Mouse (Mus musculus) C2C12 (cell line): ENCODE measurements around the gene Cend1. TPM values are rescaled to one million over a fixed set of nuclear protein-coding genes. Genes with fewer than 3 reads are reported as not detected.

Experiments
- H3K27me3 ChIP-seq: one replicate; pipeline ENCODE4 v1.6.1; 2011; ENCODE audit not compliant: control insufficient read depth, insufficient read depth, insufficient read length
- H3K36me3 ChIP-seq: one replicate; pipeline ENCODE4 v1.6.1; 2011; ENCODE audit not compliant: control insufficient read depth, insufficient read depth
- H3K4me3 ChIP-seq: one replicate; pipeline ENCODE4 v1.5.1; 2011; ENCODE audit warnings: mild to moderate bottlenecking, control low read depth; ENCODE audit not compliant: poor library complexity, insufficient read depth, severe bottlenecking
- H3K79me2 ChIP-seq: one replicate; pipeline ENCODE4 v1.6.1; 2011; ENCODE audit not compliant: control insufficient read depth, insufficient read depth
- H3K79me3 ChIP-seq: one replicate; pipeline ENCODE4 v1.6.1; 2011; ENCODE audit warnings: low read depth, control low read depth
- H3ac ChIP-seq: one replicate; pipeline ENCODE3; 2011; ENCODE audit warnings: low read depth; ENCODE audit not compliant: control insufficient read depth, insufficient read length
- CEBPB ChIP-seq: IDR thresholded peaks from one replicate; pipeline ENCODE4 v1.6.1; 2011; ENCODE audit warnings: low read depth, mild to moderate bottlenecking, control low read depth, moderate library complexity
- CTCF ChIP-seq: IDR thresholded peaks from one replicate; pipeline ENCODE4 v1.5.1; 2011; ENCODE audit not compliant: control insufficient read depth, insufficient read depth, insufficient read length
- FOSL1 ChIP-seq: IDR thresholded peaks from one replicate; pipeline ENCODE4 v1.8.0; 2011; ENCODE audit warnings: mild to moderate bottlenecking, low read length; ENCODE audit not compliant: poor library complexity, insufficient read depth, severe bottlenecking
- MAX ChIP-seq: IDR thresholded peaks from one replicate; pipeline ENCODE4 v1.6.1; 2011; ENCODE audit warnings: mild to moderate bottlenecking, control low read depth
- MYOD1 ChIP-seq: IDR thresholded peaks from one replicate; pipeline ENCODE4 v1.6.1; 2011; ENCODE audit warnings: low read depth; ENCODE audit not compliant: control insufficient read depth, insufficient read length
- MYOG ChIP-seq: IDR thresholded peaks from one replicate; pipeline ENCODE4 v1.6.1; 2011; ENCODE audit not compliant: control insufficient read depth, insufficient read length; ENCODE audit errors: extremely low read depth
- USF1 ChIP-seq: IDR thresholded peaks from one replicate; pipeline ENCODE4 v1.6.1; 2011; ENCODE audit warnings: low read depth, mild to moderate bottlenecking, control low read depth, moderate library complexity
- polyA plus RNA-seq: library from polyadenylated mRNA; unstranded; fragments of >200 nt; fragmentation: generic; extraction: Trizol; gene quantifications from one replicate; pipeline ENCODE4 v1.2.1, GENCODE M21; 2012; ENCODE audit warnings: missing spikeins

The Cend1 gene
- polyA plus RNA-seq, 1 experiment = 2.4 TPM

DNA sequence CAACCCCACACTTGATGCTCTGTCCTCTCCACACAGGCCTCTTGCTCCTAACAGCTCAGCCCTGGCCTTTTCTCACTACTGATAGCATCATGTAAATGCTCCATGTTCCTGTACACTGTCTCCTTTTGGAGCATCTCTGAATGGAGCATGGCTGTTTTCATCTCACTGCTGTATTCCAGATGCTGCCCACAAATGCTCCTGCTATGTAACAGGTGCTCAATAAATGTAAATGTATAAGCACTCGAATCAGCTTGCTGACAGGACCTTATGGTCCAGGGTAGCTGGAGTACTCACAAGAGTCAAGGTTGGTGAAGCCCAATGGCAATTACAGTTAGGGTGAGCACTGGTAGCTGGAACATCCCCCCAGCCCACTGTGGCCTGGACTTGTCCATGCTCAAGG, 41.9 kb upstream of the Cend1 start:
- H3K27me3 ChIP-seq = no peaks in the 10 kb centered on the region
- no peak for TF ChIP-seq MAX
- TF ChIP-seq USF1 = no peak
- TF ChIP-seq MYOD1 = no peak
- TF ChIP-seq CTCF = no peak
- TF ChIP-seq MYOG = no peak
- no peak for TF ChIP-seq CEBPB
- TF ChIP-seq FOSL1 = no peak
- no peak overlapping the region for H3K4me3 ChIP-seq
- peaks cover 33% of the 10 kb centered on the region for H3K36me3 ChIP-seq
- peaks cover 44% of the 10 kb centered on the region for H3K79me3 ChIP-seq
- peaks cover 93% of the 10 kb centered on the region for H3K79me2 ChIP-seq
- no peak overlapping the region for H3ac ChIP-seq

DNA sequence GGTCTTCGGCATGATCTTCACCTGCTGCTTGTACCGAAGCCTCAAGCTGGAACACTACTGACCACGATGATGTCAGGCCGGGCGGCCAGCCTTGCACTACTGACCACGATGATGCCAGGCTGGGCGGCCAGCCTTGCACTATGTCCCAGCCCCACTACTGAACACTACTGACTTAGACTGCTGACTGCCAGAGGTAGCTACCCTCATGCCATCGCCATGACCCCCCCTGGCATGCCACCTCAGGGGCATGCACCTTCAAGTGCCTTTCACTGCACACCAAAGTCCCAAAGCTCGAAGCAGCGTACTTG, 41.3 kb upstream of the Cend1 start:
- Histone ChIP-seq H3K79me3 (peaks cover 41% of the 10 kb centered on the region), H3K36me3 (peaks cover 33% of the 10 kb centered on the region), H3ac (no peak overlapping the region), H3K79me2 (peaks cover 86% of the 10 kb centered on the region), H3K4me3 (no peak overlapping the region), H3K27me3 (no peaks in the 10 kb centered on the region)
- TF ChIP-seq CTCF (no peak), FOSL1 (no peak), MAX (no peak), CEBPB (no peak), USF1 (no peak), MYOD1 (no peak), MYOG (no peak)

GRCm38 (mm10) chr7:141469901-141470636, 40.8 kb upstream of the Cend1 start:
- peaks cover 33% of the 10 kb centered on the region for H3K36me3 ChIP-seq
- H3K27me3 ChIP-seq = no peaks in the 10 kb centered on the region
- H3K79me2 ChIP-seq = peaks cover 81% of the 10 kb centered on the region
- peak overlapping the region; percentile 31 for H3K4me3 ChIP-seq
- no peak for TF ChIP-seq FOSL1
- no peak for TF ChIP-seq MAX
- TF ChIP-seq MYOD1 = no peak
- TF ChIP-seq CTCF = no peak
- no peak for TF ChIP-seq MYOG
- no peak for TF ChIP-seq CEBPB
- no peak for TF ChIP-seq USF1
- H3K79me3 ChIP-seq = peaks cover 41% of the 10 kb centered on the region
- no peak overlapping the region for H3ac ChIP-seq

DNA sequence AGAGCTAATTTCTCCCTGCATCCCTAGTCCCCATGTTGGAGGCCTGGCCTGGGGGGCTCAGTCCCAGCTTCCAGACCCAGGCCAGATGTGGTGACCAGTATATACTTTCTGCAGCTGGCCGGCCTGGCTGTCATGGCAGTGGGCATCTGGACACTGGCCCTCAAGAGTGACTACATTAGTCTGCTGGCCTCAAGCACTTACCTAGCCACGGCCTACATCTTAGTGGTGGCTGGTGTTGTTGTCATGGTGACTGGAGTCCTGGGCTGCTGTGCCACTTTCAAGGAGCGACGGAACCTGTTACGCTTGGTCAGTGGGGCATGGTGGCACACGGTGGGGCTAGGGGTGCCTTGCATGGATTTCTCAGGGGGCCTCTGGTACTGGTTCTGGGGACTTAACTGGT, 40.1 kb upstream of the Cend1 start:
- Histone ChIP-seq H3K79me3 (peaks cover 35% of the 10 kb centered on the region), H3K36me3 (peaks cover 33% of the 10 kb centered on the region), H3ac (peak overlapping the region; percentile 21), H3K27me3 (no peaks in the 10 kb centered on the region), H3K79me2 (peaks cover 74% of the 10 kb centered on the region), H3K4me3 (peak overlapping the region; percentile 31)
- no peak for TF ChIP-seq MYOD1
- no peak for TF ChIP-seq CEBPB
- no peak for TF ChIP-seq USF1
- no peak for TF ChIP-seq MYOG
- no peak for TF ChIP-seq FOSL1
- no peak for TF ChIP-seq MAX
- TF ChIP-seq CTCF = no peak

DNA sequence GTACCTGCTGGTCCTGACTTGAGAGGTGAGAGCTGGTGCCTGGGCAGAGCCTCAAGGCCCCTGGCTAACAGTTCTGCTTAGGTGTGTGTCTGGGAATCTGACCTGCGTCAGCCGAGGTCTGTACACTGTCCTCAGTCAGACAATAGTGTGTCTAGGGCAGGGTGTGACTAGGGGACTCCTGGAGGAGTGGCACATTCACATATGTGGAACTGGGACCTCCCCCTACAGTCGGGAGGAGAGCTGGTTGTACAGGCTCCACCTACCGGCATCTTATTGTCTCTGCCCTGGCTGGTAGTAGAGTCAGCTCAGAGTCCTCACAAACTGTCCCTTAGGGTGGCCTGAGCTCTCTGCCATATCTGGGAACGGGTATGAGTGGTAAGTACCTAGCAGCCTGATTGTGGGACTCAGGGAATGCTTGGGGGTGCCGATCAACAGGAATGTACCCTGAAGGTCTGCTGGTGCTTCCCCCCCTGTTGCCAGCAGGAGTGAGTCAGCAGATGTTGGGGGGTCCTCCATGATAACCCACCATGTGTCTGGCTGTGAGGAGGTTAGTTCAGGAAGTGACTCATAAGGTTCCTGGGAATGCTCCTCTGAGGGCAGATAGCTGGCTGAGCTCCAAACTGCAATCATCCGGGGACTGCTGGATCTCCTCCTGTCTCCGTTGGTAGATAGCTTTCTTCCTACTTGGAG, 39.4 kb upstream of the Cend1 start:
- peaks cover 33% of the 10 kb centered on the region for H3K36me3 ChIP-seq
- H3ac ChIP-seq = peak overlapping the region; percentile 44
- TF ChIP-seq FOSL1 (peak; percentile 46), CEBPB (no peak), MAX (peak; percentile 60), MYOD1 (peak; percentile 47), USF1 (no peak), MYOG (no peak), CTCF (no peak)
- H3K27me3 ChIP-seq = no peaks in the 10 kb centered on the region
- peaks cover 30% of the 10 kb centered on the region for H3K79me3 ChIP-seq
- H3K4me3 ChIP-seq = peak overlapping the region; percentile 69
- peaks cover 67% of the 10 kb centered on the region for H3K79me2 ChIP-seq
